In genomic region chr13:24527812-24528531, GRCm38 (mm10) we compare ENCODE assay signal across 10 mouse cellular contexts. TPM values are rescaled to one million over a fixed set of nuclear protein-coding genes. Genes with fewer than 3 reads are reported as not detected.
DNase-seq lines count a peak whose midpoint lies in the region; ATAC-seq and TF ChIP-seq lines count a peak whose summit lies in the region.
"Had no signal": no experiment of that assay in that cellular context is flagged by ENCODE, and none has a peak within 500 bp of the region (broad histone marks: within the 10 kb centered on the region; RNA-seq: fewer than 3 reads in every experiment).

No protein-coding gene starts in this region.

- dilution Hi-C loops in CH12.LX (cut with MboI; ENCODE audit: extremely low pct_ligation_motif_present, extremely low pct_unique_long_range_greater_than_20kb, low sequenced_read_pairs) = no loop called here

- TF ChIP-seq CTCF in left cerebral cortex, adult 2 months (IDR thresholded peaks at IDR 0.05) = peak; percentile 42
- TF ChIP-seq CTCF in CH12.LX (conservative IDR thresholded peaks at IDR 0.05 in 1 of 2, IDR thresholded peaks at IDR 0.05 in 1 of 2; ENCODE audit: low read depth in 2 of 2, low read length in 2 of 2) = peak; percentile 35 to 69; a peak in 3 of 4 replicates

- intact Hi-C loops in left cerebral cortex, adult 2 months (cut with DNase I) = no loop called here
- intact Hi-C loops in left cerebral cortex, postnatal 14 days (cut with DNase I) = no loop called here

- peaks cover 3% of the 10 kb centered on the region for H3K9me3 ChIP-seq in CH12.LX (replicated peaks; ENCODE audit: low read length)
- H3K9me3 ChIP-seq: heart, embryonic 13.5 days had no signal

- no peak overlapping the region for H3K27ac ChIP-seq in left cerebral cortex, adult 2 months
- H3K27ac ChIP-seq in CH12.LX (ENCODE audit: insufficient read depth, low read depth) = no peak overlapping the region
- H3K27ac ChIP-seq: heart, embryonic 13.5 days; macrophage had no signal

- TF ChIP-seq EP300 in CH12.LX (IDR thresholded peaks at IDR 0.05; ENCODE audit: low read length) = no peak

- TF ChIP-seq POLR2A in CH12.LX (IDR thresholded peaks at IDR 0.05; ENCODE audit: low read depth, low read length) = no peak

- no peak overlapping the region for H3K4me3 ChIP-seq in left cerebral cortex, adult 2 months
- no peak overlapping the region for H3K4me3 ChIP-seq in CH12.LX (replicated peaks in 1 of 3; ENCODE audit: low read depth in 2 of 3, low read length in 2 of 3, poor library complexity in 1 of 3)
- H3K4me3 ChIP-seq: heart, embryonic 13.5 days had no signal

- TF ChIP-seq RAD21 in CH12.LX (IDR thresholded peaks at IDR 0.05; ENCODE audit: low read depth, low read length) = peak; percentile 45

- peaks cover 3 to 43% of the 10 kb centered on the region in 2 experiments for H3K36me3 ChIP-seq in CH12.LX (replicated peaks in 1 of 2; ENCODE audit: control insufficient read depth in 1 of 2, insufficient read depth in 1 of 2, low read length in 1 of 2)
- H3K36me3 ChIP-seq: heart, embryonic 13.5 days had no signal

- no peaks in the 10 kb centered on the region for H3K79me2 ChIP-seq in CH12.LX (replicated peaks; ENCODE audit: control insufficient read depth, extremely low read depth, insufficient read depth, poor library complexity, severe bottlenecking)

- in situ Hi-C loops in CH12.LX (cut with MboI; ENCODE audit: low pct_ligation_motif_present, low pct_unique_long_range_greater_than_20kb, low sequenced_read_pairs) = no loop called here

- H3K4me1 ChIP-seq in CH12.LX (ENCODE audit: control insufficient read depth in 1 of 2, insufficient read depth in 2 of 2) = peaks cover 3 to 22% of the 10 kb centered on the region in 2 experiments; a peak in 3 of 4 replicates

- peak; percentile 16 for DNase-seq in adrenal gland, postnatal 25 days
- no peak for DNase-seq in adrenal gland, adult 2 months
- no peak for DNase-seq in left cerebral cortex, adult 2 months (ENCODE audit: extremely low spot score in 1 of 2, low spot score in 2 of 2)
- no peak for DNase-seq in left cerebral cortex, postnatal 14 days (ENCODE audit: low spot score in 2 of 2)
- DNase-seq in CH12.LX (ENCODE audit: extremely low read depth) (peak; percentile 56), adipocyte (ENCODE audit: low spot score) (no peak)
- peak; percentile 34 for DNase-seq in kidney, postnatal 10 days

- no peak for ATAC-seq in inflammation-experienced regulatory T-cells, adult 6 months

- H3K27me3 ChIP-seq in CH12.LX (replicated peaks) = no peaks in the 10 kb centered on the region
- H3K27me3 ChIP-seq: heart, embryonic 13.5 days had no signal

- no peak overlapping the region for H3K9ac ChIP-seq in CH12.LX (ENCODE audit: insufficient read depth, low read depth)
- H3K9ac ChIP-seq: heart, embryonic 13.5 days had no signal

- H3K4me2 ChIP-seq in CH12.LX (ENCODE audit: insufficient read depth, low read depth, poor library complexity, severe bottlenecking) = no peak overlapping the region
- H3K4me2 ChIP-seq: heart, embryonic 13.5 days had no signal

TF ChIP-seq in CH12.LX, 34 proteins besides CTCF, POLR2A, EP300 and RAD21:
- no peak for TF ChIP-seq GABPA (IDR thresholded peaks at IDR 0.05; ENCODE audit: insufficient replicate concordance, low read depth, low read length)
- no peak for TF ChIP-seq MYC (IDR thresholded peaks at IDR 0.05; ENCODE audit: low read depth, low read length)
- TF ChIP-seq SMC3 (IDR thresholded peaks at IDR 0.05; ENCODE audit: low read depth, low read length) = peak; percentile 71
- TF ChIP-seq HCFC1 (IDR thresholded peaks at IDR 0.05; ENCODE audit: low read depth, low read length) = no peak
- no peak for TF ChIP-seq MXI1 (IDR thresholded peaks at IDR 0.05; ENCODE audit: low read depth, low read length)
TF ChIP-seq in CH12.LX: peak in this region for 1.

RNA-seq across cellular contexts. Expression of gene Ripor2, which starts 54.0 kb away (rescaled TPM):
- 1.9 and 2.5 TPM in 2 replicates for total RNA-seq in adrenal gland, postnatal 25 days (2021)
- total RNA-seq in adrenal gland, adult 2 months (2021) = 1 to 10 TPM; 4.6 to 5.7 TPM
- 0.92 and 2.3 TPM in 2 replicates for polyA plus RNA-seq in adrenal gland, adult 2 months (2012; rRNA removed)
- total RNA-seq in left cerebral cortex, adult 2 months (2021) = 10 to 100 TPM; 62.5 to 68.3 TPM
- total RNA-seq in left cerebral cortex, postnatal 14 days (2021) = 10 to 100 TPM; 74.2 to 75.5 TPM
- 7.1 and 8.6 TPM in 2 replicates for total RNA-seq in CH12.LX (2012; rRNA removed)
- 9.3 and 10.0 TPM in 2 replicates for total RNA-seq in CH12.LX (2014; rRNA removed)
- polyA plus RNA-seq in CH12.LX (2012; ENCODE audit: insufficient read length, low read depth) = 9.5 and 10.9 TPM in 2 replicates
- polyA plus RNA-seq in inflammation-experienced regulatory T-cells, adult 6 months (2017; shearing (Covaris generic)) = 100 to 1,000 TPM; 199 to 236 (median 232) TPM

Comparison
In these comparisons a context has a peak if more than half of its experiments do, and no peak if none do; other contexts are left out.
1. DNase-seq: peak in adrenal gland, postnatal 25 days (single experiment), CH12.LX (single experiment) and kidney, postnatal 10 days (single experiment); none in adrenal gland, adult 2 months (single experiment), left cerebral cortex, adult 2 months (0 of 2), left cerebral cortex, postnatal 14 days (0 of 2) and adipocyte (single experiment).
2. RNA of gene Ripor2, which starts 54.0 kb away (total RNA-seq): 74.2 to 75.5 TPM in left cerebral cortex, postnatal 14 days and 62.5 to 68.3 TPM in left cerebral cortex, adult 2 months; 7.1 to 10.0 TPM in CH12.LX, 4.6 to 5.7 TPM in adrenal gland, adult 2 months and 1.9 to 2.5 TPM in adrenal gland, postnatal 25 days; every median in the first group is over 4 times any median in the second.